Mouse (Mus musculus): ENCODE results near the gene Tenm4. TPM values are rescaled to one million over a fixed set of nuclear protein-coding genes. Genes with fewer than 3 reads are reported as not detected.

Gene Tenm4
- polyA plus RNA-seq, 2 experiments, result 0.11 to 0.28 TPM

DNA sequence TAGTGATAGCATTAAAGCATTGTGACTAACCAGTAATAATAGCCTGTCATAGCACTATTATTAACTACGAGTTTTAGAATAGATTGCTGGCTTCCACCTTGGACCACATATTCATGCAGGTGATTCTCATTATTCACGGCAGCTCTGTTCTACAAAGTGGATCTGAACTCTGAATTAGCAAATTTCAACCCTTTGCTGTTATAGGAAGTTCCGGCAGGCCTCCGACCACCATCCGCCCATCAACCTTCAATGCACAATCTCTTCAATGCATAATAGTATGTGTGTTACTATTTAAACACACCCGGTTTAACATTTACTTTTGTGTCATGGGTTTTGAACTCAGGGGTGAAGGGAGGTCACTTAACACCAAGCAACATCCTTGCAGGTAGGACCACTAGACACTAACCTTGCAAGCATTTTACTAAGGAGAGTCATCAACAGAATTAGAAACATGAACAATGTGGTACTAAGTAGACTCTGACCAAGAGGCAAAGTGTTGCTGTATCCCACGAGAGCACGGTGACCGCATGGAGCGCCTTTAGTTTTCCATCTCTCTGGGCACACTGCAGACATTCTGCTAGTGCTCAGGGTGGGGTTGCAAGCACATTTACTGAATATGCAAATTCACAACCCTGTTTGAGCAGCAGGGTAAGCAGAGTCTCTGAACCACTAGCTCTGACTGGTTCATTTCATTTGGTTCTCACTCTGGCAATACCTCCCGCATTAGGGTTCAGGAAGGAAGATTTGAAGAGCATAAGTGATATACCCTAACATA, 213.9 kb downstream of the Tenm4 start:
- Histone ChIP-seq H3K9me3 (ENCODE audit: control insufficient read depth, low read length) (no peaks in the 10 kb centered on the region), H3K4me2 (ENCODE audit: low read depth) (no peak overlapping the region), H3K4me1 (replicated peaks; ENCODE audit: control insufficient read depth in 2 of 2, insufficient read depth in 2 of 2, low read length in 1 of 2) (no peaks in the 10 kb centered on the region), H3K27me3 (ENCODE audit: control insufficient read depth, insufficient read depth, low read length) (no peaks in the 10 kb centered on the region), H3K4me3 (ENCODE audit: insufficient read depth in 1 of 2, low read depth in 2 of 2, low read length in 2 of 2) (no peak overlapping the region), H3K36me3 (replicated peaks; ENCODE audit: control insufficient read depth, insufficient read depth, low read depth) (no peaks in the 10 kb centered on the region), H3K27ac (no peak overlapping the region), H3K9ac (replicated peaks) (no peak overlapping the region)
- WGBS (ENCODE audit: insufficient replicate concordance), result 76% methylated on average over 11 of the region's 11 CpGs
- no peak for ATAC-seq (ENCODE audit: insufficient read depth)
- no peak for TF ChIP-seq CTCF (IDR thresholded peaks at IDR 0.05; ENCODE audit: low read depth)
- no peak for TF ChIP-seq EP300 (IDR thresholded peaks at IDR 0.05; ENCODE audit: low read depth)
- DNase-seq (ENCODE audit: low read depth in 3 of 3, low spot score in 3 of 3), result no peak

DNA sequence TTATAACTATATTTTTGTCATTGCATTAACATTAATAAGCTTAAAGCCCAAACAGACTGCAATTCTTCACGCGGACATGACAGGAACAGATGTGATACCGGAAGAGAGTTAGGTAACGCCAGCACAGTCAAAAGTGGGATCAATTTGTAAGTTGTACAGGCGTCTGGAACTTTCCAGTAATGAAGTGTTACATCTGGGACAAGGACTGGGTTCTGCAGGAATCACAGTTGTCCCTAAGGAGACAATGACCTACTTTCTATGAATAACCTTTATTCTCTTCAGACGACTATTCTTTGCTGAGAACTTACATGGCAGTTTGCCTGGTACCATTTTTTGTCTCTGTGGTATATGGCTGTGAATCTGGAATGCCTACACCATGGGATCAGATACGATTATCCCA, 214.8 kb downstream of the Tenm4 start:
- Histone ChIP-seq H3K27ac (no peak overlapping the region), H3K27me3 (ENCODE audit: control insufficient read depth, insufficient read depth, low read length) (no peaks in the 10 kb centered on the region), H3K4me1 (replicated peaks; ENCODE audit: control insufficient read depth in 2 of 2, insufficient read depth in 2 of 2, low read length in 1 of 2) (no peaks in the 10 kb centered on the region), H3K36me3 (replicated peaks; ENCODE audit: control insufficient read depth, insufficient read depth, low read depth) (no peaks in the 10 kb centered on the region), H3K4me3 (ENCODE audit: insufficient read depth in 1 of 2, low read depth in 2 of 2, low read length in 2 of 2) (no peak overlapping the region), H3K9ac (replicated peaks) (no peak overlapping the region), H3K4me2 (ENCODE audit: low read depth) (no peak overlapping the region), H3K9me3 (ENCODE audit: control insufficient read depth, low read length) (no peaks in the 10 kb centered on the region)
- TF ChIP-seq EP300 (IDR thresholded peaks at IDR 0.05; ENCODE audit: low read depth), result no peak
- ATAC-seq (ENCODE audit: insufficient read depth) (no peak), DNase-seq (ENCODE audit: low read depth in 3 of 3, low spot score in 3 of 3) (no peak)
- 64% methylated on average over 7 of the region's 7 CpGs for WGBS (ENCODE audit: insufficient replicate concordance)

DNA sequence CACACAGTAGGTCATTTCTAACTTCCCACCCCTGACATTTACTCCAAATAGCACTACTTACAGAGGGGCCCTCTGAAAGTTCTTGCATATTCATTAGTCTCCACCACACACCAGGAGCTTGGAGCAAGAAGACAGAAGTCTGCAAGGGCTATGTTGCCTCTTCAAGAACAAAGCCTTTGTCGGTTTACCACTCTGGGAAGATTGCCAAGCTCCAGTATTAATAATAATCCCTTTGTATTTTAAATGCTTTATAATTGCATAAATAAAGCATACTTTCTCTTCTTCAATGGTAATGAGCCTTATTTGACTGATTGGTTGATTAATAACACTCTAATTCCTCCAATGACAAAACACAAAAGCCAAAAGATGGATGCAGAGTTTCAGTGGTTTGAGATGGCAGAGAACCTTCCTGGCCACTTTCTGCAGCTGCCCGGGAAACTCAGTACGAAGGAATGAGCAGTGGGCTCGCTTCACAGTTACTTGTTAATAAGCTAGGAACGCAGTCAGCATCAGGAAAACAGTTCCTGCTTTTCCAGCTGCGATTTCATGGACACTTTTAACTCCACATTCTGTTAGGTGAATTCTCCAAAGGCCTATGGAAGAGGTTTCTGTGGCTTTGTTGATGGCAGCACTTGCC, 219.1 kb downstream of the Tenm4 start:
- H3K4me3 ChIP-seq (ENCODE audit: insufficient read depth in 1 of 2, low read depth in 2 of 2, low read length in 2 of 2), result no peak overlapping the region
- H3K36me3 ChIP-seq (replicated peaks; ENCODE audit: control insufficient read depth, insufficient read depth, low read depth), result no peaks in the 10 kb centered on the region
- H3K4me1 ChIP-seq (replicated peaks; ENCODE audit: control insufficient read depth in 2 of 2, insufficient read depth in 2 of 2, low read length in 1 of 2), result no peaks in the 10 kb centered on the region
- H3K9me3 ChIP-seq (ENCODE audit: control insufficient read depth, low read length), result no peaks in the 10 kb centered on the region
- H3K27me3 ChIP-seq (ENCODE audit: control insufficient read depth, insufficient read depth, low read length), result no peaks in the 10 kb centered on the region
- no peak overlapping the region for H3K27ac ChIP-seq
- TF ChIP-seq CTCF (IDR thresholded peaks at IDR 0.05; ENCODE audit: low read depth) (no peak), EP300 (IDR thresholded peaks at IDR 0.05; ENCODE audit: low read depth) (no peak)
- H3K9ac ChIP-seq (replicated peaks), result no peak overlapping the region
- no peak overlapping the region for H3K4me2 ChIP-seq (ENCODE audit: low read depth)
- ATAC-seq (ENCODE audit: insufficient read depth), result no peak
- WGBS (ENCODE audit: insufficient replicate concordance), result 63% methylated on average over 6 of the region's 6 CpGs
- no peak for DNase-seq (ENCODE audit: low read depth in 3 of 3, low spot score in 3 of 3)

DNA sequence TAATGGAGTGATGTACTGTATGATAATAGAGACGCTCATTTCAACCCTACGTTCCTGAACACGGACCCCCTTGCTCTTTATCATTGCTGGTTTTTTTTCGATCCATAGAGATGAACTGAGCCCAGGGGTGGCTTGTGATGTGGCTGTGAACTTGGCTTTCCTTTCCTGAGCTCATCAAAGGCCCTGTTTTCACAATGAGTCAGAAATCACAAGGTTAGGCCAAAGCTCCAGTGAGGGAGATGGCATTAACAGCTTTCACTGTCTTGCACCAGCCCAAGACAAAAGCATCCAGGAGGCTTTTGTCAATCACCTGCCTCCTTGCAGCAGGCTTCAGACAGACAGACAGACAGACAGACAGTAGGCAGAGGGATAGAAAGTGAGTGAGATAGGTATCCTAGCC, 219.8 kb downstream of the Tenm4 start:
- no peak for ATAC-seq (ENCODE audit: insufficient read depth)

DNA sequence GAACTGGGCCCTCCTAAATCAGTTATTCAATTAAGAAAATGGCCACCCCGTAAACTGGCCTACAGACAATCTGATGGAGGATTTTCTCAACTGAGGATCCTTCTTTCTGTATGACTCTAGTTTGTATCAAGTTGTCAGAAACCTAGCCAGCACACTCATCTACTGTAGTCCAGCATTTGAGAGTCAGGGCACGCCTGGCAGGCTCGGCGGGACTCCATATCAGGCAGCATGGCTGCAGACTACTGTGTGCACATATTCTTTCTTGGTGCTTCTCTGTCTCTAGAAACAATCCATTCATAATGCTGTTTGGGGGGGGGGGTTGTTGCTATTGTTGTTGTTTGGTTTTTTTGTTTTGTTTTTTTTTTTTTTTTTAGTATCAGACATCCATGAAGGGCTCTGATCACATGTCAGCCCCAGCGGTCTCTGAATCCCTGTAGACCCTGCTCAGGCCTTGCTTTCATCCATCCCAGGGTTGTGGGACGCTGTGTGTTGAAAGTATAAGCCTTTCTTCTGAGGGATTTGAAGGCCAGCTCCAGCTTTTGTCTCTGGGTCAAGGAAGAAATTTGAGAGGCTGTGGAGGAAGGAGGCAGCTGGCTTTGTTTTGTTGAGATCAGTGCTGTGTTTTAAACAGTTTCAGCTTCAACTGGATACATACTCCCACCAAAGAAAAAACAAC, 220.9 kb downstream of the Tenm4 start:
- Histone ChIP-seq H3K36me3 (replicated peaks; ENCODE audit: control insufficient read depth, insufficient read depth, low read depth) (no peaks in the 10 kb centered on the region), H3K4me2 (ENCODE audit: low read depth) (no peak overlapping the region), H3K4me3 (ENCODE audit: insufficient read depth in 1 of 2, low read depth in 2 of 2, low read length in 2 of 2) (no peak overlapping the region), H3K4me1 (replicated peaks; ENCODE audit: control insufficient read depth in 2 of 2, insufficient read depth in 2 of 2, low read length in 1 of 2) (no peaks in the 10 kb centered on the region), H3K27ac (no peak overlapping the region), H3K9me3 (ENCODE audit: control insufficient read depth, low read length) (no peaks in the 10 kb centered on the region), H3K9ac (replicated peaks) (no peak overlapping the region), H3K27me3 (ENCODE audit: control insufficient read depth, insufficient read depth, low read length) (no peaks in the 10 kb centered on the region)
- no peak for TF ChIP-seq EP300 (IDR thresholded peaks at IDR 0.05; ENCODE audit: low read depth)
- no peak for TF ChIP-seq CTCF (IDR thresholded peaks at IDR 0.05; ENCODE audit: low read depth)
- WGBS (ENCODE audit: insufficient replicate concordance), result 63% methylated on average over 6 of the region's 6 CpGs
- ATAC-seq (ENCODE audit: insufficient read depth) (no peak), DNase-seq (ENCODE audit: low read depth in 3 of 3, low spot score in 3 of 3) (no peak)

More for the DNA sequence above, 219.8 kb downstream of the Tenm4 start:
- TF ChIP-seq CTCF (IDR thresholded peaks at IDR 0.05; ENCODE audit: low read depth), result no peak
- TF ChIP-seq EP300 (IDR thresholded peaks at IDR 0.05; ENCODE audit: low read depth), result no peak
- no peak for DNase-seq (ENCODE audit: low read depth in 3 of 3, low spot score in 3 of 3)
- H3K27ac ChIP-seq, result no peak overlapping the region
- H3K4me2 ChIP-seq (ENCODE audit: low read depth), result no peak overlapping the region
- H3K27me3 ChIP-seq (ENCODE audit: control insufficient read depth, insufficient read depth, low read length), result no peaks in the 10 kb centered on the region
- no peak overlapping the region for H3K9ac ChIP-seq (replicated peaks)
- no peaks in the 10 kb centered on the region for H3K36me3 ChIP-seq (replicated peaks; ENCODE audit: control insufficient read depth, insufficient read depth, low read depth)
- H3K4me3 ChIP-seq (ENCODE audit: insufficient read depth in 1 of 2, low read depth in 2 of 2, low read length in 2 of 2), result no peak overlapping the region
- no peaks in the 10 kb centered on the region for H3K9me3 ChIP-seq (ENCODE audit: control insufficient read depth, low read length)
- no peaks in the 10 kb centered on the region for H3K4me1 ChIP-seq (replicated peaks; ENCODE audit: control insufficient read depth in 2 of 2, insufficient read depth in 2 of 2, low read length in 1 of 2)
- 68% methylated on average over 4 of the region's 4 CpGs for WGBS (ENCODE audit: insufficient replicate concordance)

Data from liver, embryonic 14.5 days (tissue).